Comparison of ENCODE assay signal across 8 mouse cellular contexts in genomic region chr13:107889985-107890865, GRCm38 (mm10).
A peak's percentile ranks its signal among the peaks of the same experiment; 100 is the strongest.
DNase-seq lines count a peak whose midpoint lies in the region; ATAC-seq lines count a peak whose summit lies in the region.

No protein-coding gene starts in this region.

- H3K27me3 ChIP-seq in hindbrain, embryonic 15.5 days = no peaks in the 10 kb centered on the region

- H3K36me3 ChIP-seq in hindbrain, embryonic 15.5 days = no peaks in the 10 kb centered on the region

- WGBS in hindbrain, embryonic 15.5 days = under 1% methylated on average over 75 of the region's 90 CpGs

- DNase-seq in R1 (ENCODE audit: low read depth, low spot score) = peak; percentile 98
- DNase-seq in cerebellum, postnatal 25 days = peak; percentile 98 to 99
- peak; percentile 93 to 96 for DNase-seq in frontal cortex, postnatal 25 days (ENCODE audit: low spot score in 2 of 2)
- peak; percentile 98 for DNase-seq in left cerebral cortex, adult 11 months (ENCODE audit: low spot score)
- DNase-seq in lung, postnatal 4 days = peak; percentile 100
- DNase-seq in retina, postnatal 7 days (ENCODE audit: low read depth, low spot score) = peak; percentile 99
- DNase-seq in urinary bladder, adult 2 months (ENCODE audit: low spot score) = peak; percentile 97

- peaks cover 23% of the 10 kb centered on the region for H3K4me1 ChIP-seq in hindbrain, embryonic 15.5 days (replicated peaks)

- H3K4me2 ChIP-seq in hindbrain, embryonic 15.5 days = peak overlapping the region; percentile 71

- H3K9ac ChIP-seq in hindbrain, embryonic 15.5 days = peak overlapping the region; percentile 89

- peak; percentile 96 for ATAC-seq in hindbrain, embryonic 15.5 days (ENCODE audit: low FRiP score, low read depth)

- H3K27ac ChIP-seq in hindbrain, embryonic 15.5 days (replicated peaks) = peak overlapping the region; percentile 99

- peak overlapping the region; percentile 96 for H3K4me3 ChIP-seq in hindbrain, embryonic 15.5 days

- no peaks in the 10 kb centered on the region for H3K9me3 ChIP-seq in hindbrain, embryonic 15.5 days

Comparison
In these comparisons a context has a peak if more than half of its experiments do, and no peak if none do; other contexts are left out.
1. Peak in every context shown above with its lines: DNase-seq, ATAC-seq, H3K4me3 ChIP-seq and H3K27ac ChIP-seq.